8 mouse cellular contexts compared by ENCODE assay signal in genomic region chr3:94477981-94478422, GRCm38 (mm10). TPM values are rescaled to one million over a fixed set of nuclear protein-coding genes. Genes with fewer than 3 reads are reported as not detected.
DNase-seq lines count a peak whose midpoint lies in the region; ATAC-seq lines count a peak whose summit lies in the region.

Gene Celf3, plus strand, starts transcription at chr3:94478295.

- 0 out of 2 replicates have a peak, but pooled peaks have one; percentile 57 for ATAC-seq in erythroblast, adult 5-6 weeks (replicated peaks; ENCODE audit: low FRiP score, poor library complexity, severe bottlenecking)
- ATAC-seq in megakaryocyte progenitor cell, adult 5-6 weeks (replicated peaks; ENCODE audit: poor library complexity): peak; percentile 79
- no peak for ATAC-seq in stomach, embryonic 14.5 days (ENCODE audit: insufficient number of reproducible peaks, insufficient read depth, low FRiP score, low read depth)
- no peak for ATAC-seq in megakaryocyte, adult 5-6 weeks (ENCODE audit: poor library complexity, severe bottlenecking)

- H3K4me3 ChIP-seq in stomach, embryonic 14.5 days (ENCODE audit: low read depth, low read length): peak within 1 kb of the TSS; percentile 6; the same call in 1 of the 2 replicates

- no peak within 1 kb of the TSS for H3K27ac ChIP-seq in stomach, embryonic 14.5 days (ENCODE audit: low read length)

- H3K9me3 ChIP-seq in stomach, embryonic 14.5 days (ENCODE audit: control insufficient read depth, low read depth, low read length): no peaks in the 10 kb centered on the region

- 2% methylated on average over 14 of the region's 14 CpGs for WGBS in stomach, embryonic 14.5 days

- DNase-seq in adrenal gland, adult (ENCODE audit: inconsistent age in 2 of 2, low spot score in 1 of 2): peak; percentile 23 to 54
- DNase-seq in c-Kit-positive CD71-negative TER-119-negative erythroid progenitor cells, embryonic 14.5 days (ENCODE audit: low read depth): peak; percentile 28
- DNase-seq in layer of hippocampus, adult 8-10 months (ENCODE audit: low spot score in 2 of 2): peak; percentile 66 to 84
- DNase-seq in lung, postnatal 36 days: no peak

- H3K27me3 ChIP-seq in stomach, embryonic 14.5 days (ENCODE audit: control insufficient read depth, insufficient read depth, low read length): no peaks in the 10 kb centered on the region

- no peak within 1 kb of the TSS for H3K4me2 ChIP-seq in stomach, embryonic 14.5 days (replicated peaks; ENCODE audit: low read depth, low read length)

- 0 out of 2 replicates have a peak, but pooled peaks cover 7% of the 10 kb centered on the region for H3K4me1 ChIP-seq in stomach, embryonic 14.5 days (ENCODE audit: control insufficient read depth, insufficient read depth, low read length)

- H3K36me3 ChIP-seq in stomach, embryonic 14.5 days (ENCODE audit: control insufficient read depth, insufficient read depth, low read length): no peaks in the 10 kb centered on the region

- H3K9ac ChIP-seq in stomach, embryonic 14.5 days (replicated peaks; ENCODE audit: low read depth, low read length): no peak within 1 kb of the TSS

RNA-seq across cellular contexts. Expression of gene Celf3, which starts in this region (rescaled TPM):
- total RNA-seq in erythroblast, adult 5-6 weeks (2015; ENCODE audit: low replicate concordance): not detected in 2 replicates
- total RNA-seq in erythroblast, adult 5-6 weeks (2017; ENCODE audit: low replicate concordance): not detected in 2 replicates
- 100 to 1,000 TPM; 153 to 187 (median 176) TPM for total RNA-seq in layer of hippocampus, adult 8-10 months (2022)
- not detected in 2 replicates for total RNA-seq in megakaryocyte progenitor cell, adult 5-6 weeks (2015)
- total RNA-seq in megakaryocyte progenitor cell, adult 5-6 weeks (2017): 0.08 TPM in 1 of 2 replicates, not detected in the other
- 32.2 and 44.0 TPM in 2 replicates for polyA plus RNA-seq in stomach, embryonic 14.5 days (2014; fragmentation: Nextera tagmentation; extraction: Ambion mirVana)
- not detected in 2 replicates for total RNA-seq in megakaryocyte, adult 5-6 weeks (2015)
- not detected in 2 replicates for total RNA-seq in megakaryocyte, adult 5-6 weeks (2017)

Comparison
In these comparisons a context has a peak if more than half of its experiments do, and no peak if none do; other contexts are left out.
1. RNA of gene Celf3 (total RNA-seq): 153 to 187 TPM in layer of hippocampus, adult 8-10 months; 0.08 TPM in megakaryocyte progenitor cell, adult 5-6 weeks, not detected in erythroblast, adult 5-6 weeks and not detected in megakaryocyte, adult 5-6 weeks; every median in the first group is over 100 times any median in the second.
2. Peak in ATAC-seq in erythroblast, adult 5-6 weeks; RNA of the gene not detected or under 1 TPM.
3. Peak in ATAC-seq in megakaryocyte progenitor cell, adult 5-6 weeks; RNA of the gene not detected or under 1 TPM.